Comparison of ENCODE assay signal across 10 mouse cellular contexts in genomic region chr17:11903001-11903400, GRCm38 (mm10).
DNase-seq lines count a peak whose midpoint lies in the region; ATAC-seq and TF ChIP-seq lines count a peak whose summit lies in the region.
"Had no signal": no experiment of that assay in that cellular context is flagged by ENCODE, and none has a peak within 500 bp of the region (broad histone marks: within the 10 kb centered on the region; RNA-seq: fewer than 3 reads in every experiment).

No protein-coding gene starts in this region.

- no peaks in the 10 kb centered on the region for H3K9me3 ChIP-seq in lung, postnatal 0 days (ENCODE audit: low read length)
- H3K9me3 ChIP-seq: G1E; lung, embryonic 15.5 days had no signal

- no peak for ATAC-seq in lung, postnatal 0 days

- TF ChIP-seq CTCF in gastrocnemius, adult 2 months (IDR thresholded peaks at IDR 0.05), result 0 out of 2 replicates have a peak, but pooled peaks have one; percentile 2
- TF ChIP-seq CTCF in lung, postnatal 0 days (IDR thresholded peaks at IDR 0.05), result peak; percentile 51

- no peak overlapping the region for H3K9ac ChIP-seq in lung, postnatal 0 days (replicated peaks; ENCODE audit: low read depth)
- H3K9ac ChIP-seq: lung, embryonic 15.5 days had no signal

- intact Hi-C loops in gastrocnemius, adult 2 months (cut with DNase I), result no loop called here
- intact Hi-C loops in gastrocnemius, postnatal 14 days (cut with DNase I; ENCODE audit: low total_unique reads), result no loop called here

- no peak overlapping the region for H3K27ac ChIP-seq in gastrocnemius, adult 2 months
- no peak overlapping the region for H3K27ac ChIP-seq in lung, postnatal 0 days (ENCODE audit: low read length)
- H3K27ac ChIP-seq: lung, embryonic 15.5 days had no signal

- WGBS in lung, postnatal 0 days, result 38% methylated on average over 6 of the region's 6 CpGs

- H3K4me2 ChIP-seq in lung, postnatal 0 days (replicated peaks; ENCODE audit: low read depth, low read length), result no peak overlapping the region
- H3K4me2 ChIP-seq: lung, embryonic 15.5 days had no signal

- no peaks in the 10 kb centered on the region for H3K27me3 ChIP-seq in lung, postnatal 0 days (replicated peaks; ENCODE audit: insufficient read depth, low read length)
- H3K27me3 ChIP-seq: lung, embryonic 15.5 days had no signal

- H3K4me1 ChIP-seq in lung, postnatal 0 days (ENCODE audit: insufficient read depth, low read depth, low read length), result no peaks in the 10 kb centered on the region
- H3K4me1 ChIP-seq: lung, embryonic 15.5 days had no signal

- DNase-seq in gastrocnemius, adult 2 months, result no peak
- no peak for DNase-seq in gastrocnemius, postnatal 14 days
- DNase-seq in lung, postnatal 0 days (ENCODE audit: low spot score), result no peak
- DNase-seq in lung, postnatal 4 days, result no peak
- peak; percentile 44 to 53 for DNase-seq in adrenal gland, postnatal 36 days
- peak; percentile 8 for DNase-seq in lung, postnatal 36 days
- DNase-seq in gastrocnemius, adult 18-20 months (ENCODE audit: low spot score), result no peak
- DNase-seq in frontal cortex, postnatal 10 days (ENCODE audit: low spot score in 2 of 2), result no peak

- H3K4me3 ChIP-seq in gastrocnemius, adult 2 months, result no peak overlapping the region
- H3K4me3 ChIP-seq in lung, postnatal 0 days (ENCODE audit: low read depth, low read length), result no peak overlapping the region
- H3K4me3 ChIP-seq: lung, embryonic 15.5 days had no signal

- TF ChIP-seq EP300 in lung, postnatal 0 days (IDR thresholded peaks at IDR 0.05), result no peak

- no peaks in the 10 kb centered on the region for H3K36me3 ChIP-seq in lung, postnatal 0 days (ENCODE audit: insufficient read depth, low read length)
- H3K36me3 ChIP-seq: G1E; lung, embryonic 15.5 days had no signal

Comparison
In these comparisons a context has a peak if more than half of its experiments do, and no peak if none do; other contexts are left out.
1. DNase-seq: peak in adrenal gland, postnatal 36 days (2 of 2) and lung, postnatal 36 days (single experiment); none in gastrocnemius, adult 2 months (single experiment), gastrocnemius, postnatal 14 days (single experiment), lung, postnatal 0 days (single experiment), lung, postnatal 4 days (0 of 2), gastrocnemius, adult 18-20 months (single experiment) and frontal cortex, postnatal 10 days (0 of 2).